Mouse (Mus musculus) spleen, adult 2 months (tissue): ENCODE measurements around the gene S100a2. TPM values are rescaled to one million over a fixed set of nuclear protein-coding genes. Genes with fewer than 3 reads are reported as not detected.

Experiments
- DNase-seq, 2 experiments: peaks; one replicate each; pipeline versions ENCODE4 v3.0.0 to v3.0.0-alpha.2; 2012 to 2021; ENCODE audit warnings: low spot score in 2 of 2, low read depth in 1 of 2
- H3K27ac ChIP-seq: fragments of 200-500 bp; 2 replicates; pipeline ENCODE4 v1.5.1; 2012; ENCODE audit warnings: low read length, inconsistent platforms; ENCODE audit not compliant: insufficient read depth
- H3K27me3 ChIP-seq: fragments of 200-500 bp; 2 replicates; pipeline ENCODE4 v1.6.1; 2012; ENCODE audit warnings: mild to moderate bottlenecking, moderate library complexity, low read length, inconsistent platforms; ENCODE audit not compliant: control insufficient read depth, insufficient read depth
- H3K36me3 ChIP-seq: fragments of 200-500 bp; 2 replicates; pipeline ENCODE4 v1.6.1; 2012; ENCODE audit warnings: mild to moderate bottlenecking, low read length, inconsistent platforms; ENCODE audit not compliant: control insufficient read depth, insufficient read depth
- H3K4me1 ChIP-seq: fragments of 200-500 bp; 2 replicates; pipeline ENCODE4 v1.6.1; 2011; ENCODE audit warnings: inconsistent platforms; ENCODE audit not compliant: control insufficient read depth, insufficient read depth, insufficient read length
- H3K4me3 ChIP-seq: fragments of 200-500 bp; 2 replicates; pipeline ENCODE4 v1.5.1; 2011; ENCODE audit warnings: mild to moderate bottlenecking, inconsistent platforms; ENCODE audit not compliant: insufficient read depth, insufficient read length; ENCODE audit errors: extremely low read depth
- CTCF ChIP-seq: fragments of 200-500 bp; IDR thresholded peaks from 2 replicates; pipeline ENCODE4 v1.5.1; 2011; ENCODE audit warnings: mild to moderate bottlenecking, inconsistent platforms; ENCODE audit not compliant: insufficient read depth, insufficient read length, insufficient replicate concordance; ENCODE audit errors: extremely low read depth
- POLR2A ChIP-seq: fragments of 200-500 bp; IDR thresholded peaks from 2 replicates; pipeline ENCODE4 v1.6.1; 2011; ENCODE audit warnings: low read depth, low read length, inconsistent platforms
- WGBS: fragments of 180-500 bp; shearing (Covaris S2); methylation state at CpG from one replicate; pipeline ENCODE4 v1.1.7; 2018; 5-methylcytosine and 5-hydroxymethylcytosine counted together
- polyA plus RNA-seq: library from polyadenylated mRNA; depleted of rRNA; stranded (reverse); fragments of >200 nt; gene quantifications from 2 replicates; pipeline ENCODE4 v1.2.3, GENCODE M21; 2012

The S100a2 gene
- polyA plus RNA-seq, 1 experiment, result not detected

DNA sequence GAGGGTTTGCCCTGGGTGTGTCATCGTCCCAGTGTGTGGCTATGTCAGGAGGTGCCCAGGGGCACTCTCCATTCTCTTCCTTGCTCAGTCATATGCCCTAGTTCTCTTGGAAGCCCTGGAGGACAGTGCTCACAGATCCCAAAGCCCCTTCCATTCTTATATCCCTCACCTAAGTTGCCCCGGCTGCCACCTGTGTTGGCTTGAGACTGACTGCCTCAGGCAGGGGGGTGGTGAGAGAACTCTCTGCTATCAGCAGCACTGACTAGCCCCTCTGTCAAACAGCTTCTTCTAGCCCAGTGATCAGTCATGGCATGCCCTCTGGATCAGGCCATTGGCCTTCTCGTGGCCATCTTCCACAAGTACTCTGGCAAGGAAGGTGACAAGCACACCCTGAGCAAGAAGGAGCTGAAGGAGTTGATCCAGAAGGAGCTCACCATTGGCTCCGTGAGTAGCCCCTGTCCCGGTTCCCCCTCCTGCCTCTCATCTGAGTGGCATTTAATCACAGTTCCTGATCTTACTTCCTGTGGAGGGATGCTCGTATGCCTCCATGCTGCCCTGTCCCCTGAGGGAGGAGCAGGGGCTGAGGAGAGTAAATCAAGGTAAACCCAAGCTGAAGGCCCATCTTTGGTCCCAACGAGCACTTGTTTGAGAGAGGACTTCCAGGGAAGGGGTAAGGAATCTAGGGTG lies 23.6 kb downstream of the S100a2 start:
- peak overlapping the region; percentile 49 for H3K27ac ChIP-seq
- 43% methylated on average over 7 of the region's 7 CpGs for WGBS
- H3K4me3 ChIP-seq, result peak overlapping the region; percentile 40
- DNase-seq, result no peak
- no peaks in the 10 kb centered on the region for H3K27me3 ChIP-seq
- no peak for TF ChIP-seq CTCF
- TF ChIP-seq POLR2A, result no peak
- peaks cover 27% of the 10 kb centered on the region; the same call in 1 of the 2 replicates for H3K4me1 ChIP-seq
- no peaks in the 10 kb centered on the region for H3K36me3 ChIP-seq

- Histone ChIP-seq H3K36me3 (no peaks in the 10 kb centered on the region), H3K4me1 (peaks cover 22% of the 10 kb centered on the region; the same call in 1 of the 2 replicates), H3K27ac (no peak overlapping the region), H3K27me3 (no peaks in the 10 kb centered on the region), H3K4me3 (peak overlapping the region; percentile 40; the same call in 1 of the 2 replicates)
- WGBS, result 81% methylated on average over 6 of the region's 6 CpGs
- TF ChIP-seq POLR2A, result no peak
- no peak for TF ChIP-seq CTCF
- no peak for DNase-seq
Observed at GRCm38 (mm10) chr3:90614148-90614530, 24.1 kb downstream of the S100a2 start.

GRCm38 (mm10) chr3:90614611-90615251 lies 24.7 kb downstream of the S100a2 start:
- WGBS, result 84% methylated on average over 11 of the region's 11 CpGs
- no peak overlapping the region for H3K4me3 ChIP-seq
- H3K27me3 ChIP-seq, result no peaks in the 10 kb centered on the region
- H3K27ac ChIP-seq, result no peak overlapping the region
- DNase-seq, result no peak
- TF ChIP-seq POLR2A, result no peak
- no peak for TF ChIP-seq CTCF
- no peaks in the 10 kb centered on the region for H3K36me3 ChIP-seq
- peaks cover 21% of the 10 kb centered on the region; the same call in 1 of the 2 replicates for H3K4me1 ChIP-seq

- DNase-seq, result peak; percentile 58 to 69
- WGBS, result 4% methylated on average over 7 of the region's 7 CpGs
- Histone ChIP-seq H3K27ac (no peak overlapping the region), H3K4me1 (peaks cover 21% of the 10 kb centered on the region; the same call in 1 of the 2 replicates), H3K36me3 (no peaks in the 10 kb centered on the region), H3K27me3 (no peaks in the 10 kb centered on the region), H3K4me3 (no peak overlapping the region)
- TF ChIP-seq CTCF (peak; percentile 86; the same call in 1 of the 2 replicates), POLR2A (no peak)
Observed at GRCm38 (mm10) chr3:90615415-90615814, 25.4 kb downstream of the S100a2 start.

DNA sequence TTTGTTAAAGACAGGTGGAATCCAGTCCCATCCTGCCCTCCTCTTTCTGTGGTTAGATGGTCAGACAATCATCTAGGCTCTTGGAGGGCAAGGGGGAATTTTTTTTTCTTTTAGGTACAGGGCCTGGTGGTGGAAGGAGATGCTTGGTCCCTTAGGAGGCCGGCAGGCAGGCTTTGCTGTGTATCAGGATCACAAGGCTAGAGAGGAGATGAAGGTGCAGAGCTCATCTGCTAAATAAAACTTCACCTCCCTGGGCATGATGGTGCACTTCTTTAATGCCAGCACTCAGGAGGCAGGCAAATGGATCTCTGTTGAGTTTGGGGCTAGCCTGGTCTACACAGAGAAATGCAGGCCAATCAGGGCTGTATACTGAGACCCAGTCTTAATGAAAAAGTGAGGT lies 25.9 kb downstream of the S100a2 start:
- WGBS, result 75% methylated on average over 1 of the region's 1 CpGs
- Histone ChIP-seq H3K27me3 (no peaks in the 10 kb centered on the region), H3K4me3 (no peak overlapping the region), H3K36me3 (no peaks in the 10 kb centered on the region), H3K27ac (no peak overlapping the region), H3K4me1 (peaks cover 21% of the 10 kb centered on the region; the same call in 1 of the 2 replicates)
- no peak for DNase-seq
- TF ChIP-seq POLR2A (no peak), CTCF (no peak)

DNA sequence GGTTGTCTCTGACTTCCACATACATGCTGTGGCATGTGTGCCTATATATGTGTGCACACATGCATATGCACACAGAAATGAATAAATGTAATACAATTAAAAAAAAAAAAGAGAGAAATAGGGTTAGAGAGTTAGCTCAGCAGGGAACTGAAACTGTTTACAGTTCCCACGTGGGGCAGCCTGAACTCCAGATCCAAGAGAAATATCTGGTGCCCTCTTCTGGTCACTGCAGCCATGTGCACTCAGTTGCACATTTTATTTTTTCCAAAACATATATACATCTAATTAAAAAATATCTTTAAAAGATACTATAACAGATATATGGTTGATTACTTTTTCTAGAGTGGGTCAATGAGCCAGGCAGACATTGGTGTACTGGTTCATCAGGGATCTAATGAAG lies 27.5 kb downstream of the S100a2 start:
- Histone ChIP-seq H3K36me3 (no peaks in the 10 kb centered on the region), H3K4me1 (peaks cover 15% of the 10 kb centered on the region; the same call in 1 of the 2 replicates), H3K27ac (no peak overlapping the region), H3K4me3 (no peak overlapping the region), H3K27me3 (no peaks in the 10 kb centered on the region)
- DNase-seq, result no peak
- TF ChIP-seq POLR2A (no peak), CTCF (no peak)
- WGBS, result 3% methylated on average over 1 of the region's 1 CpGs

GRCm38 (mm10) chr3:90621552-90621951 lies 31.5 kb downstream of the S100a2 start:
- Histone ChIP-seq H3K27me3 (no peaks in the 10 kb centered on the region), H3K36me3 (no peaks in the 10 kb centered on the region), H3K27ac (no peak overlapping the region), H3K4me1 (no peaks in the 10 kb centered on the region; the same call in 1 of the 2 replicates), H3K4me3 (no peak overlapping the region)
- 32% methylated on average over 7 of the region's 7 CpGs for WGBS
- no peak for TF ChIP-seq CTCF
- TF ChIP-seq POLR2A, result no peak
- no peak for DNase-seq
